Mouse (Mus musculus): ENCODE data around the gene Lrrc36.

GRCm38 (mm10) chr8:105481013-105481412 is 67.6 kb downstream of the Lrrc36 start:
- TF ChIP-seq POLR2A (IDR thresholded peaks at IDR 0.05; ENCODE audit: borderline replicate concordance, extremely low read depth, low read depth, low read length): no peak
- TF ChIP-seq CTCF (IDR thresholded peaks at IDR 0.05; ENCODE audit: insufficient read depth, low read length): no peak

All from lung, adult 2 months (tissue).